Mouse (Mus musculus) lung, embryonic 15.5 days (tissue): ENCODE results near the gene Pef1. TPM values are rescaled to one million over a fixed set of nuclear protein-coding genes. Genes with fewer than 3 reads are reported as not detected.

ENCODE experiments used
- ATAC-seq: fragments of 200-750 bp; cut with Nextera tagmentation; 2 replicates; pipeline ENCODE4 v1.8.0; 2017; ENCODE audit warnings: moderate number of reproducible peaks, borderline replicate concordance; ENCODE audit not compliant: low FRiP score, low TSS enrichment; ENCODE audit errors: extremely low read depth
- H3K27ac ChIP-seq: fragments of 300-500 bp; sonication (generic); 2 replicates; pipeline ENCODE4 v1.5.1; 2015; ENCODE audit warnings: moderate library complexity, mild to moderate bottlenecking, inconsistent platforms
- H3K27me3 ChIP-seq: fragments of 300-500 bp; sonication (generic); 2 replicates; pipeline ENCODE4 v1.6.1; 2015; ENCODE audit warnings: inconsistent platforms
- H3K36me3 ChIP-seq: fragments of 300-500 bp; sonication (generic); 2 replicates; pipeline ENCODE4 v1.6.1; 2015; ENCODE audit warnings: inconsistent platforms
- H3K4me1 ChIP-seq: fragments of 300-500 bp; sonication (generic); 2 replicates; pipeline ENCODE4 v1.6.1; 2015; ENCODE audit warnings: inconsistent platforms
- H3K4me2 ChIP-seq: fragments of 300-500 bp; sonication (generic); 2 replicates; pipeline ENCODE4 v1.6.1; 2015; ENCODE audit warnings: inconsistent platforms, mild to moderate bottlenecking, moderate library complexity
- H3K4me3 ChIP-seq: fragments of 300-500 bp; sonication (generic); 2 replicates; pipeline ENCODE4 v1.5.1; 2015; ENCODE audit warnings: mild to moderate bottlenecking, inconsistent platforms
- H3K9ac ChIP-seq: fragments of 300-500 bp; sonication (generic); 2 replicates; pipeline ENCODE4 v1.6.1; 2015; ENCODE audit warnings: inconsistent platforms
- H3K9me3 ChIP-seq: fragments of 300-500 bp; sonication (generic); 2 replicates; pipeline ENCODE4 v1.6.1; 2016; ENCODE audit warnings: inconsistent platforms
- WGBS: fragments of 180-500 bp; shearing (Covaris S2); methylation state at CpG from one replicate; pipeline ENCODE4 v1.1.7; 2015; 5-methylcytosine and 5-hydroxymethylcytosine counted together
- polyA plus RNA-seq: library from polyadenylated mRNA; unstranded; fragments of >200 nt; fragmentation: Nextera tagmentation; extraction: Ambion mirVana; gene quantifications from 2 replicates; pipeline ENCODE4 v1.2.1, GENCODE M21; 2015

The Pef1 gene
- polyA plus RNA-seq, 1 experiment from 2014 or later: 76.5 TPM

GRCm38 (mm10) chr4:130141786-130142185 lies 39.4 kb downstream of the Pef1 start:
- ATAC-seq: no peak
- Histone ChIP-seq H3K9me3 (no peaks in the 10 kb centered on the region), H3K4me3 (no peak overlapping the region), H3K9ac (no peak overlapping the region), H3K27me3 (peaks cover 44% of the 10 kb centered on the region), H3K27ac (no peak overlapping the region), H3K4me1 (peaks cover 17% of the 10 kb centered on the region), H3K36me3 (no peaks in the 10 kb centered on the region), H3K4me2 (no peak overlapping the region)
- 43% methylated on average over 3 of the region's 3 CpGs for WGBS

GRCm38 (mm10) chr4:130148405-130148804 lies 46.0 kb downstream of the Pef1 start:
- WGBS: 67% methylated on average over 10 of the region's 10 CpGs
- Histone ChIP-seq H3K4me1 (no peaks in the 10 kb centered on the region), H3K4me3 (no peak overlapping the region), H3K4me2 (no peak overlapping the region), H3K27me3 (peaks cover 19% of the 10 kb centered on the region), H3K36me3 (no peaks in the 10 kb centered on the region), H3K9me3 (no peaks in the 10 kb centered on the region), H3K27ac (no peak overlapping the region), H3K9ac (no peak overlapping the region)
- ATAC-seq: no peak

GRCm38 (mm10) chr4:130154250-130154649 lies 51.9 kb downstream of the Pef1 start:
- no peak for ATAC-seq
- Histone ChIP-seq H3K9ac (no peak overlapping the region), H3K4me2 (no peak overlapping the region), H3K27ac (no peak overlapping the region), H3K9me3 (no peaks in the 10 kb centered on the region), H3K4me1 (no peaks in the 10 kb centered on the region), H3K27me3 (peaks cover 20% of the 10 kb centered on the region), H3K4me3 (no peak overlapping the region), H3K36me3 (no peaks in the 10 kb centered on the region)
- WGBS: 76% methylated on average over 3 of the region's 3 CpGs

- Histone ChIP-seq H3K4me3 (no peak overlapping the region), H3K36me3 (no peaks in the 10 kb centered on the region), H3K9me3 (no peaks in the 10 kb centered on the region), H3K4me1 (0 out of 2 replicates have a peak, but pooled peaks cover 3% of the 10 kb centered on the region), H3K9ac (no peak overlapping the region), H3K27ac (no peak overlapping the region), H3K4me2 (no peak overlapping the region), H3K27me3 (peaks cover 14% of the 10 kb centered on the region)
- ATAC-seq: no peak
- 64% methylated on average over 12 of the region's 12 CpGs for WGBS
Measured at GRCm38 (mm10) chr4:130156812-130157371, 54.5 kb downstream of the Pef1 start.

- H3K4me2 ChIP-seq: no peak overlapping the region
- WGBS: 43% methylated on average over 4 of the region's 4 CpGs
- H3K9ac ChIP-seq: no peak overlapping the region
- H3K9me3 ChIP-seq: no peaks in the 10 kb centered on the region
- H3K27ac ChIP-seq: no peak overlapping the region
- ATAC-seq: no peak
- H3K27me3 ChIP-seq: no peaks in the 10 kb centered on the region
- peaks cover 32% of the 10 kb centered on the region for H3K4me1 ChIP-seq
- no peak overlapping the region for H3K4me3 ChIP-seq
- H3K36me3 ChIP-seq: no peaks in the 10 kb centered on the region
Measured at GRCm38 (mm10) chr4:130161349-130161748, 59.0 kb downstream of the Pef1 start.

- Histone ChIP-seq H3K27me3 (no peaks in the 10 kb centered on the region), H3K4me2 (peak overlapping the region; percentile 54), H3K9ac (peak overlapping the region; percentile 46), H3K9me3 (no peaks in the 10 kb centered on the region), H3K36me3 (no peaks in the 10 kb centered on the region), H3K27ac (peak overlapping the region; percentile 80), H3K4me3 (peak overlapping the region; percentile 19), H3K4me1 (peaks cover 53% of the 10 kb centered on the region)
- 4% methylated on average over 20 of the region's 20 CpGs for WGBS
- no peak for ATAC-seq
Measured at GRCm38 (mm10) chr4:130163391-130163861, 61.1 kb downstream of the Pef1 start.

GRCm38 (mm10) chr4:130164121-130164520 lies 61.8 kb downstream of the Pef1 start:
- Histone ChIP-seq H3K27ac (peak overlapping the region; percentile 80), H3K4me1 (peaks cover 59% of the 10 kb centered on the region), H3K4me2 (no peak overlapping the region)

GRCm38 (mm10) chr4:130166061-130166460 lies 63.7 kb downstream of the Pef1 start:
- WGBS: 78% methylated on average over 18 of the region's 18 CpGs
- H3K27me3 ChIP-seq: no peaks in the 10 kb centered on the region
- H3K4me3 ChIP-seq: no peak overlapping the region
- ATAC-seq: no peak
- no peaks in the 10 kb centered on the region for H3K9me3 ChIP-seq
- 0 out of 2 replicates have a peak, but pooled peaks cover 4% of the 10 kb centered on the region for H3K36me3 ChIP-seq
- peaks cover 58% of the 10 kb centered on the region for H3K4me1 ChIP-seq
- no peak overlapping the region for H3K9ac ChIP-seq
- no peak overlapping the region for H3K4me2 ChIP-seq
- H3K27ac ChIP-seq: no peak overlapping the region; the same call in 1 of the 2 replicates

More at GRCm38 (mm10) chr4:130164121-130164520, 61.8 kb downstream of the Pef1 start:
- Histone ChIP-seq H3K4me3 (no peak overlapping the region), H3K9ac (peak overlapping the region; percentile 46; the same call in 1 of the 2 replicates), H3K27me3 (no peaks in the 10 kb centered on the region), H3K36me3 (no peaks in the 10 kb centered on the region), H3K9me3 (no peaks in the 10 kb centered on the region)
- WGBS: 70% methylated on average over 6 of the region's 6 CpGs
- no peak for ATAC-seq

GRCm38 (mm10) chr4:130166592-130166991 lies 64.2 kb downstream of the Pef1 start:
- 0 out of 2 replicates have a peak overlapping the region, but pooled peaks have one; percentile 16 for H3K27ac ChIP-seq

GRCm38 (mm10) chr4:130167321-130167720 lies 65.0 kb downstream of the Pef1 start:
- peak overlapping the region; percentile 95 for H3K27ac ChIP-seq
- peaks cover 67% of the 10 kb centered on the region for H3K4me1 ChIP-seq
- ATAC-seq: no peak
- no peaks in the 10 kb centered on the region for H3K9me3 ChIP-seq
- 56% methylated on average over 22 of the region's 22 CpGs for WGBS
- H3K4me3 ChIP-seq: no peak overlapping the region
- H3K4me2 ChIP-seq: peak overlapping the region; percentile 53
- no peaks in the 10 kb centered on the region for H3K27me3 ChIP-seq
- H3K9ac ChIP-seq: no peak overlapping the region; the same call in 1 of the 2 replicates
- 0 out of 2 replicates have a peak, but pooled peaks cover 4% of the 10 kb centered on the region for H3K36me3 ChIP-seq

More at GRCm38 (mm10) chr4:130166592-130166991, 64.2 kb downstream of the Pef1 start:
- 60% methylated on average over 8 of the region's 8 CpGs for WGBS
- H3K4me1 ChIP-seq: peaks cover 63% of the 10 kb centered on the region
- H3K36me3 ChIP-seq: 0 out of 2 replicates have a peak, but pooled peaks cover 4% of the 10 kb centered on the region
- no peak overlapping the region for H3K9ac ChIP-seq
- no peak overlapping the region for H3K4me3 ChIP-seq
- no peaks in the 10 kb centered on the region for H3K9me3 ChIP-seq
- H3K4me2 ChIP-seq: no peak overlapping the region
- no peak for ATAC-seq
- H3K27me3 ChIP-seq: no peaks in the 10 kb centered on the region

GRCm38 (mm10) chr4:130167814-130168213 lies 65.5 kb downstream of the Pef1 start:
- Histone ChIP-seq H3K9me3 (no peaks in the 10 kb centered on the region), H3K27ac (peak overlapping the region; percentile 95), H3K4me3 (peak overlapping the region; percentile 15; the same call in 1 of the 2 replicates), H3K4me1 (peaks cover 68% of the 10 kb centered on the region), H3K36me3 (0 out of 2 replicates have a peak, but pooled peaks cover 4% of the 10 kb centered on the region), H3K27me3 (no peaks in the 10 kb centered on the region), H3K4me2 (peak overlapping the region; percentile 53), H3K9ac (no peak overlapping the region; the same call in 1 of the 2 replicates)
- no peak for ATAC-seq
- WGBS: 27% methylated on average over 9 of the region's 9 CpGs
